Mouse (Mus musculus): ENCODE results near the gene Cep170b. TPM values are rescaled to one million over a fixed set of nuclear protein-coding genes. Genes with fewer than 3 reads are reported as not detected.

The Cep170b gene
- polyA plus RNA-seq, 1 experiment from 2014 or later = 23.1 TPM

DNA sequence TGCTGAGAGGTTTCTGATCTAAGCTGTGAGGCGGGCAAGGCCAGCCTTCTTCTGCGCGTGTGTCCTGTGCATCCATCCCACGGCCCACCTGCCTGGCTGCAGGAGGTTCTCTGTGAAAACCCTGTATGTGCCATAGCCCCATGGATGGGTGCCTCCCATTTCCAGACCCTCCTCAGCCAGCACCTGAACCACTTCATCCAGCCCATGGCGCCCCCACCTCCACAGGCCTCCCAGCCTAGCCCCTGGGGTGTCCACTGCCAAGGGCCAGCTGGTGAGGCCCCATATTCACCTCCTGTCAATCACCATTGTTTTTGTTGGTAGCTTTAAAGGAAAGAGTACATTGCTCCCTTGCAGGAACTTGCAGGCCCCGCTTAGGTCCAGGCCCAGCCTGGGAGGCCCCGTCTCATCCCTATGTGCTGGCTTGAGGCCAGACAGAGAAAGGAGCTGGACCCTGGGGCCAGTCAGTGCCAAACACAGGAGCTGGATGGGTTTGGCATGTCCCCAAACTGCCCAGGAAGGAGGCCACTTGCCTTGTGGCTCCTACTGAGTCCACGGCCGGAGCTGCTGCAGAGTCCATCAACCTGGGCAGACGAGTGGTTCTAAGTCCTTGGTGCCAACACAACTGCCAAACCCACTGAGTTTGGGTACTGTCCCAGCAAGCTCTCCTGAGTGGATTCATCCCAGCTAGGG, 24.8 kb downstream of the Cep170b start:
- ATAC-seq (ENCODE audit: insufficient read depth) = no peak
- Histone ChIP-seq H3K9me3 (ENCODE audit: low read depth, low read length) (no peaks in the 10 kb centered on the region), H3K4me3 (ENCODE audit: low read depth, low read length) (no peak overlapping the region), H3K36me3 (ENCODE audit: insufficient read depth) (peaks cover 32% of the 10 kb centered on the region), H3K9ac (peak overlapping the region; percentile 23; the same call in 1 of the 2 replicates), H3K27ac (ENCODE audit: low read depth) (no peak overlapping the region), H3K4me1 (ENCODE audit: insufficient read depth) (no peaks in the 10 kb centered on the region), H3K4me2 (no peak overlapping the region), H3K27me3 (ENCODE audit: insufficient read depth, low read length) (no peaks in the 10 kb centered on the region)
- TF ChIP-seq CTCF (IDR thresholded peaks at IDR 0.05; ENCODE audit: low read depth) = no peak
- 77% methylated on average over 10 of the region's 10 CpGs for WGBS
- peak; percentile 30 for DNase-seq

DNA sequence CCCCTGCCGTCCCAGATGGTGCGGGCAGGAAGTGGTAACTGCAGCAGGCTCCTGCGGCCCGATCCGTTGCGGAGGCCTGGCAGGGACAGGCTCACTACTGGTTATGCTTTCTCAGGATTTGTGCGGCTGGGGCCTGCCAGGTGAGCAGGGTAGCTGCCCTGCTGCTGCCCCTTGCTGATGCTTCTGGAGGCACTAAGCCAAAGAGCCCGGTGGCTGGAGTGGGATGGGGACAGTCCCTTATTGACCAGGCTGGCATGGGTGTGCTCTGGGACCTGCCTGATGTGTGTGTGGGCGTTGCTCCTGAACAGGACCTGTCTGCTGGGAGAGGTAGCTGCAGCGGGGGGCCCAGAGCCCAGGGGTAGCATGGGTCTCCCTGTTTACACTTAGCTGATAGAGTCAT, 25.5 kb downstream of the Cep170b start:
- no peak for DNase-seq
- H3K9me3 ChIP-seq (ENCODE audit: low read depth, low read length) = no peaks in the 10 kb centered on the region
- peaks cover 25% of the 10 kb centered on the region for H3K36me3 ChIP-seq (ENCODE audit: insufficient read depth)
- no peaks in the 10 kb centered on the region for H3K27me3 ChIP-seq (ENCODE audit: insufficient read depth, low read length)
- H3K27ac ChIP-seq (ENCODE audit: low read depth) = no peak overlapping the region
- H3K4me1 ChIP-seq (ENCODE audit: insufficient read depth) = no peaks in the 10 kb centered on the region
- no peak overlapping the region for H3K4me3 ChIP-seq (ENCODE audit: low read depth, low read length)
- no peak overlapping the region for H3K4me2 ChIP-seq
- no peak for ATAC-seq (ENCODE audit: insufficient read depth)
- 81% methylated on average over 10 of the region's 10 CpGs for WGBS
- H3K9ac ChIP-seq = no peak overlapping the region
- no peak for TF ChIP-seq CTCF (IDR thresholded peaks at IDR 0.05; ENCODE audit: low read depth)

GRCm38 (mm10) chr12:112746461-112746807, 26.2 kb downstream of the Cep170b start:
- Histone ChIP-seq H3K36me3 (ENCODE audit: insufficient read depth) (peaks cover 22% of the 10 kb centered on the region), H3K4me3 (ENCODE audit: low read depth, low read length) (no peak overlapping the region), H3K9ac (no peak overlapping the region), H3K4me1 (ENCODE audit: insufficient read depth) (no peaks in the 10 kb centered on the region), H3K4me2 (no peak overlapping the region), H3K9me3 (ENCODE audit: low read depth, low read length) (no peaks in the 10 kb centered on the region), H3K27me3 (ENCODE audit: insufficient read depth, low read length) (no peaks in the 10 kb centered on the region), H3K27ac (ENCODE audit: low read depth) (no peak overlapping the region)
- peak; percentile 2; the same call in 1 of the 2 replicates for ATAC-seq (ENCODE audit: insufficient read depth)
- DNase-seq = no peak
- WGBS = 71% methylated on average over 4 of the region's 4 CpGs
- TF ChIP-seq CTCF (IDR thresholded peaks at IDR 0.05; ENCODE audit: low read depth) = no peak

DNA sequence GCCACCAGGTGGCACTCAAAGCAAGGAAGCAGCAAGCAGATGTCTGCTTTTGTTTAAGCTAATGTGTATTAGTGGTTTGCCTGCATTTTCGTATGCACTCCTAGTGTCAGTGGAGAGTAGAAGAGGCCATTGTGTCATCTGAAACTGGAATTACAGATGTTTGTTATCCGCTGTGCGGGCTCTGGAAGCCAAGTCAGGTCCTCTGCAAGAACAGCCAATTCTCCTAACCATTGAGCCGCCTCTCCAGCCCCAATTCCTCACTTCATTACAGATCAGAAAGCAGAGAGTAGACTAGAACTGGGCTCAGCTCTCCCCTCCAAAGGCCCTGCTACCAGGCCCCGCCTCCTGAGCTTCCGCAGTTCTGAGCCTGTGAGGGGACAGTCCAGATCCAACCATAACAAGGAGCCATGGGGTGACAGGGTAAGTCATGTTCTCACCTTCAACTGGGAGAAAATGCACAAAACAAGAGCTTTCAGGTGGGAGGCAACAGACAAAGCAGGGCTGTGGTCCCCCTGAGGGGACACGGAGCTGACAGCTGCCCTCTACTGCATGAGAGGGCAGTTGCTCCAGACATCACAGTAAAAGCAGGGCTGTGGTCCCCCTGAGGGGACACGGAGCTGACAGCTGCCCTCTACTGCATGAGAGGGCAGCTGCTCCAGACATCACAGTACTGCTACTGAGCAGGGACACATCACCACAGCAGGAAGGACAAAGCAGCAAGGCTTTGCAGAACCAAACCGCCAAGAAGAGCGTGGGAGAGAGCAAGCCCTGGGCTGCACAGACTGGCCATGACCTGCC, 26.8 kb downstream of the Cep170b start:
- peak; percentile 90 for DNase-seq
- Histone ChIP-seq H3K27me3 (ENCODE audit: insufficient read depth, low read length) (no peaks in the 10 kb centered on the region), H3K4me3 (ENCODE audit: low read depth, low read length) (no peak overlapping the region), H3K9me3 (ENCODE audit: low read depth, low read length) (no peaks in the 10 kb centered on the region), H3K27ac (ENCODE audit: low read depth) (no peak overlapping the region; the same call in 1 of the 2 replicates), H3K9ac (peak overlapping the region; percentile 9; the same call in 1 of the 2 replicates), H3K4me1 (ENCODE audit: insufficient read depth) (no peaks in the 10 kb centered on the region), H3K36me3 (ENCODE audit: insufficient read depth) (peaks cover 22% of the 10 kb centered on the region), H3K4me2 (0 out of 2 replicates have a peak overlapping the region, but pooled peaks have one; percentile 23)
- ATAC-seq (ENCODE audit: insufficient read depth) = peak; percentile 35; the same call in 1 of the 2 replicates
- WGBS = 27% methylated on average over 10 of the region's 10 CpGs
- TF ChIP-seq CTCF (IDR thresholded peaks at IDR 0.05; ENCODE audit: low read depth) = peak; percentile 80

DNA sequence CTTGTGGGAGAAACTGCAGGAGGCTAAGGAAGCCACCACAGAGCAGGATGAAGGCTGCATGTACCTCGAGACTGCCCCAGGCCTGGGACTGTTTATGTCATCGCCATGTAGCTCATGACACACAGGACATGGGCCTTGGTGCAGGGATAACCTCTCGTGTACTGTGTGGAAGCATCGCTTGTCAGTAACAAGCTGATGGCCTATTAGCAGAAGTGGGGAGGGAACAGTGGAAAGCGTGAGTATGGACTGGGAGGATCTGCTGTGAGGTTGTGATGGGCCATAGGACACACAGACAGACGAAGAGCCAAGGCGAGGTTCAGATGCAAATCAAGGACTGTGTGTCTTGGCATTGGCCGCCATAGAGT, 27.3 kb downstream of the Cep170b start:
- DNase-seq = no peak
- Histone ChIP-seq H3K4me2 (no peak overlapping the region), H3K36me3 (ENCODE audit: insufficient read depth) (peaks cover 22% of the 10 kb centered on the region), H3K4me3 (ENCODE audit: low read depth, low read length) (no peak overlapping the region), H3K27me3 (ENCODE audit: insufficient read depth, low read length) (no peaks in the 10 kb centered on the region), H3K4me1 (ENCODE audit: insufficient read depth) (no peaks in the 10 kb centered on the region), H3K9me3 (ENCODE audit: low read depth, low read length) (no peaks in the 10 kb centered on the region), H3K27ac (ENCODE audit: low read depth) (no peak overlapping the region), H3K9ac (no peak overlapping the region; the same call in 1 of the 2 replicates)
- 75% methylated on average over 8 of the region's 8 CpGs for WGBS
- no peak for ATAC-seq (ENCODE audit: insufficient read depth)
- no peak for TF ChIP-seq CTCF (IDR thresholded peaks at IDR 0.05; ENCODE audit: low read depth)

DNA sequence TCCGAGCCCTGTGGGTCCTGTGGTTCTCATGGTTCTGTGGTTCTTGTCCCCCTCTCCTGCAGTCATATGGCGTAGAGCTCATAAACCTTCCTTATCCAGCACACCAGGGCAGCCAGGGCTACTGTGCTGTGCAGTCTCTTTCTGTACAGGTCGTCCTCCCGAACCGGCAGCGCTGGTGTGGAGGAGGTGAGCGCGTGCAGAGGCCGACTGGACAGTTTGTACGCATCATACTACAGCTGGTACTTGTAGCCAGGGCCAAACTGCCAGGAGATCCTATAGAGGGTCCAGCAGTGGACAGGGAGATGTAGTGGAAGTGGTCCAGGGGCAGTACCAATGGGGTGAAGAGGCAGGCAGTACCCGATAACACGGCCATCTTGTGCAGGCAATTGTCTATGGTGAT, 30.7 kb downstream of the Cep170b start:
- Histone ChIP-seq H3K4me1 (ENCODE audit: insufficient read depth) (no peaks in the 10 kb centered on the region), H3K36me3 (ENCODE audit: insufficient read depth) (no peaks in the 10 kb centered on the region), H3K27me3 (ENCODE audit: insufficient read depth, low read length) (no peaks in the 10 kb centered on the region), H3K9me3 (ENCODE audit: low read depth, low read length) (no peaks in the 10 kb centered on the region), H3K4me2 (no peak overlapping the region), H3K27ac (ENCODE audit: low read depth) (no peak overlapping the region), H3K9ac (no peak overlapping the region), H3K4me3 (ENCODE audit: low read depth, low read length) (no peak overlapping the region)
- DNase-seq (no peak), ATAC-seq (ENCODE audit: insufficient read depth) (no peak)
- WGBS = 73% methylated on average over 12 of the region's 12 CpGs
- no peak for TF ChIP-seq CTCF (IDR thresholded peaks at IDR 0.05; ENCODE audit: low read depth)

- Histone ChIP-seq H3K36me3 (ENCODE audit: insufficient read depth) (no peaks in the 10 kb centered on the region), H3K27ac (ENCODE audit: low read depth) (no peak overlapping the region), H3K9ac (no peak overlapping the region), H3K4me2 (no peak overlapping the region), H3K27me3 (ENCODE audit: insufficient read depth, low read length) (no peaks in the 10 kb centered on the region), H3K9me3 (ENCODE audit: low read depth, low read length) (no peaks in the 10 kb centered on the region), H3K4me3 (ENCODE audit: low read depth, low read length) (no peak overlapping the region), H3K4me1 (ENCODE audit: insufficient read depth) (no peaks in the 10 kb centered on the region)
- no peak for DNase-seq
- no peak for TF ChIP-seq CTCF (IDR thresholded peaks at IDR 0.05; ENCODE audit: low read depth)
- 55% methylated on average over 2 of the region's 2 CpGs for WGBS
- ATAC-seq (ENCODE audit: insufficient read depth) = no peak
These were observed 32.1 kb downstream of the Cep170b start for GRCm38 (mm10) chr12:112752399-112752798.

Measured in lung, embryonic 14.5 days (tissue).